Comparison of ENCODE assay signal across 12 mouse cellular contexts in genomic region chr10:119050017-119050685, GRCm38 (mm10).
DNase-seq lines count a peak whose midpoint lies in the region; ATAC-seq and TF ChIP-seq lines count a peak whose summit lies in the region.
"Had no signal": no experiment of that assay in that cellular context is flagged by ENCODE, and none has a peak within 500 bp of the region (broad histone marks: within the 10 kb centered on the region; RNA-seq: fewer than 3 reads in every experiment).

No protein-coding gene starts in this region.

- intact Hi-C loops in left cerebral cortex, adult 2 months (cut with DNase I): no loop called here
- intact Hi-C loops in left cerebral cortex, postnatal 36 days (cut with DNase I): no loop called here

- H3K36me3 ChIP-seq in small intestine, adult 2 months (ENCODE audit: control insufficient read depth, insufficient read depth, low read length): no peaks in the 10 kb centered on the region
- H3K36me3 ChIP-seq in hindbrain, embryonic 14.5 days (replicated peaks; ENCODE audit: control insufficient read depth, insufficient read depth): no peaks in the 10 kb centered on the region
- H3K36me3 ChIP-seq: embryonic facial prominence, embryonic 13.5 days; limb, embryonic 15.5 days; neural tube, embryonic 15.5 days had no signal

- H3K9me3 ChIP-seq in hindbrain, embryonic 14.5 days (ENCODE audit: control insufficient read depth, low read length): no peaks in the 10 kb centered on the region
- H3K9me3 ChIP-seq: embryonic facial prominence, embryonic 13.5 days; limb, embryonic 15.5 days; neural tube, embryonic 15.5 days had no signal

- WGBS in small intestine, adult 2 months: 78% methylated on average over 18 of the region's 18 CpGs
- 84% methylated on average over 18 of the region's 18 CpGs for WGBS in hindbrain, embryonic 14.5 days

- H3K4me1 ChIP-seq in small intestine, adult 2 months (ENCODE audit: control insufficient read depth, insufficient read depth, insufficient read length, low read length): no peaks in the 10 kb centered on the region
- no peaks in the 10 kb centered on the region for H3K4me1 ChIP-seq in hindbrain, embryonic 14.5 days (replicated peaks; ENCODE audit: control insufficient read depth, insufficient read depth, low read length)

- no peak overlapping the region for H3K4me2 ChIP-seq in hindbrain, embryonic 14.5 days (replicated peaks)
- H3K4me2 ChIP-seq: embryonic facial prominence, embryonic 13.5 days; limb, embryonic 15.5 days; neural tube, embryonic 15.5 days had no signal

- no peak for TF ChIP-seq POLR2A in small intestine, adult 2 months (IDR thresholded peaks at IDR 0.05; ENCODE audit: low read depth, low read length)

- no peak overlapping the region for H3K4me3 ChIP-seq in left cerebral cortex, adult 2 months
- H3K4me3 ChIP-seq in small intestine, adult 2 months (ENCODE audit: low read depth, low read length): no peak overlapping the region
- H3K4me3 ChIP-seq in hindbrain, embryonic 14.5 days (replicated peaks; ENCODE audit: low read length): no peak overlapping the region
- H3K4me3 ChIP-seq: embryonic facial prominence, embryonic 13.5 days; limb, embryonic 15.5 days; neural tube, embryonic 15.5 days had no signal

- H3K9ac ChIP-seq in hindbrain, embryonic 14.5 days: no peak overlapping the region
- H3K9ac ChIP-seq: embryonic facial prominence, embryonic 13.5 days; limb, embryonic 15.5 days; neural tube, embryonic 15.5 days had no signal

- no peaks in the 10 kb centered on the region for H3K27me3 ChIP-seq in small intestine, adult 2 months (ENCODE audit: control insufficient read depth, insufficient read depth, low read length)
- no peaks in the 10 kb centered on the region for H3K27me3 ChIP-seq in hindbrain, embryonic 14.5 days (ENCODE audit: control insufficient read depth, insufficient read depth, low read length)
- H3K27me3 ChIP-seq: embryonic facial prominence, embryonic 13.5 days; limb, embryonic 15.5 days; neural tube, embryonic 15.5 days had no signal

- peak; percentile 79 for ATAC-seq in common myeloid progenitor, adult 5-6 weeks (replicated peaks; ENCODE audit: low read depth, poor library complexity, severe bottlenecking)
- no peak for ATAC-seq in hindbrain, embryonic 14.5 days (ENCODE audit: low FRiP score)

- DNase-seq in left cerebral cortex, adult 2 months (ENCODE audit: extremely low spot score in 1 of 2, low spot score in 2 of 2): no peak
- no peak for DNase-seq in left cerebral cortex, adult 11 months (ENCODE audit: low spot score)
- peak; percentile 35 to 53 for DNase-seq in CD8-positive naive resting alpha-beta T cell, adult 2 months (ENCODE audit: low read depth in 2 of 2, low spot score in 2 of 2)
- no peak for DNase-seq in left cerebral cortex, postnatal 36 days (ENCODE audit: low spot score in 2 of 2)
- DNase-seq in hindbrain, embryonic 14.5 days (ENCODE audit: low spot score): no peak
- no peak for DNase-seq in cerebellum, adult 9-11 months
- DNase-seq: adrenal gland, adult 2 months had no signal

- no peak overlapping the region for H3K27ac ChIP-seq in left cerebral cortex, adult 2 months
- no peak overlapping the region for H3K27ac ChIP-seq in small intestine, adult 2 months (ENCODE audit: insufficient read depth, low read depth, low read length)
- no peak overlapping the region for H3K27ac ChIP-seq in hindbrain, embryonic 14.5 days
- H3K27ac ChIP-seq: embryonic facial prominence, embryonic 13.5 days; limb, embryonic 15.5 days; neural tube, embryonic 15.5 days had no signal

- peak; percentile 33; the same call in 1 of the 2 replicates for TF ChIP-seq CTCF in left cerebral cortex, adult 2 months (IDR thresholded peaks at IDR 0.05)
- TF ChIP-seq CTCF in small intestine, adult 2 months (IDR thresholded peaks at IDR 0.05; ENCODE audit: extremely low read depth, insufficient read length, insufficient replicate concordance, low read depth, low read length): peak; percentile 30; the same call in 1 of the 2 replicates

Comparison
In these comparisons a context has a peak if more than half of its experiments do, and no peak if none do; other contexts are left out.
1. DNase-seq: peak in CD8-positive naive resting alpha-beta T cell, adult 2 months (2 of 2); none in left cerebral cortex, adult 2 months (0 of 2), left cerebral cortex, adult 11 months (single experiment), left cerebral cortex, postnatal 36 days (0 of 2), hindbrain, embryonic 14.5 days (single experiment) and cerebellum, adult 9-11 months (single experiment).